Mouse (Mus musculus) c-Kit-negative CD71-positive TER-119-positive erythroid progenitor cells, embryonic 14.5 days (primary cell): ENCODE data around the gene Snap29.

Experiments used
- DNase-seq: peaks from one replicate; pipeline ENCODE4 v3.0.0-alpha.2; 2013; ENCODE audit warnings: low read depth, low spot score

The Snap29 gene

GRCm38 (mm10) chr16:17474091-17474490 lies 68.3 kb downstream of the Snap29 start:
- no peak for DNase-seq

- DNase-seq = no peak
These were observed 69.0 kb downstream of the Snap29 start for GRCm38 (mm10) chr16:17474761-17475160.

GRCm38 (mm10) chr16:17475326-17475725 lies 69.5 kb downstream of the Snap29 start:
- no peak for DNase-seq

DNA sequence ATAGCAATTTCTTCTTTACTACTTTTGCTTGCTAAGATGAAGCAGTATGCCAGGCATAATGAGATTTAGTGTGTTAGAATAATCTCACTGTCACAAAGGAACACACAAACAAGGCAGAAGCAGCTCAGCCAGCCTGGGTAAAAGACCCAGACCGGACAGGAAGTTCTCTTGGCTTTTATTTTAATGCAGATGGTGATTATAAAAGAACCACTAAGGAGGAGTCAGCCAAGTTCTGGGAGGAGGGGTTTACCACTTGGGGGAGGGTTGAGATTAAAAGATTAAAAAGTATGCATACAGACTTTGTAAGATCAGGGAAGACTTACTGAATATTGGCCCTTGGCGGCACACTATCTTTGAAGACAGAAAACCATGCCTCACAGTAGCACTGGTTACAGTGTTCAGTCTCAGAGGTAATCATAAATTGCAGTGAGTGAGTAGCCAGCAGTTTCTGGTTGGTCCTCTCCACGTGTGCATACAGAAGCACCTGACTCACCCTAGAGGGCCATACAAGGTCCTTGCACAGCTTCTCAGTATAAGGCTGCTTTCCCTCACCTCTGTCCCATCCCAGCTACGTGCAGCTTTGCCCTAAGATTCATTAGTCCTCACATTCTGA lies 72.7 kb downstream of the Snap29 start:
- no peak for DNase-seq
